Mouse (Mus musculus): ENCODE results near the gene Nceh1. TPM values are rescaled to one million over a fixed set of nuclear protein-coding genes. Genes with fewer than 3 reads are reported as not detected.
A peak's percentile ranks its signal among the peaks of the same experiment; 100 is the strongest.

Gene Nceh1
- polyA plus RNA-seq, 1 experiment from 2014 or later: 21.3 TPM

- ATAC-seq (ENCODE audit: insufficient number of reproducible peaks, insufficient read depth, low FRiP score, low read depth): no peak
- H3K27ac ChIP-seq (replicated peaks in 1 of 2; ENCODE audit: control insufficient read depth in 1 of 2, insufficient read depth in 1 of 2, low read depth in 2 of 2, low read length in 2 of 2): no peak overlapping the region
- WGBS: 69% methylated on average over 1 of the region's 1 CpGs
- no peaks in the 10 kb centered on the region for H3K9me3 ChIP-seq (ENCODE audit: control insufficient read depth, low read length)
- no peak overlapping the region for H3K4me3 ChIP-seq (ENCODE audit: control insufficient read depth in 1 of 2, insufficient read depth in 1 of 2, low read depth in 1 of 2, low read length in 2 of 2)
- H3K36me3 ChIP-seq (ENCODE audit: control insufficient read depth, insufficient read depth, low read length): no peaks in the 10 kb centered on the region
- H3K4me1 ChIP-seq (ENCODE audit: control insufficient read depth in 2 of 2, insufficient read depth in 2 of 2, low read length in 2 of 2): no peaks in the 10 kb centered on the region
- no peak overlapping the region for H3K9ac ChIP-seq (ENCODE audit: low read length)
- no peaks in the 10 kb centered on the region for H3K27me3 ChIP-seq (ENCODE audit: control insufficient read depth, insufficient read depth, low read length)
- H3K4me2 ChIP-seq (ENCODE audit: low read length): no peak overlapping the region
These were observed 12.5 kb upstream of the Nceh1 start for GRCm38 (mm10) chr3:27170257-27170656.

- no peaks in the 10 kb centered on the region for H3K9me3 ChIP-seq (ENCODE audit: control insufficient read depth, low read length)
- H3K27me3 ChIP-seq (ENCODE audit: control insufficient read depth, insufficient read depth, low read length): no peaks in the 10 kb centered on the region
- no peak overlapping the region for H3K4me2 ChIP-seq (ENCODE audit: low read length)
- no peak overlapping the region for H3K4me3 ChIP-seq (ENCODE audit: control insufficient read depth in 1 of 2, insufficient read depth in 1 of 2, low read depth in 1 of 2, low read length in 2 of 2)
- H3K36me3 ChIP-seq (ENCODE audit: control insufficient read depth, insufficient read depth, low read length): no peaks in the 10 kb centered on the region
- ATAC-seq (ENCODE audit: insufficient number of reproducible peaks, insufficient read depth, low FRiP score, low read depth): no peak
- WGBS: 85% methylated on average over 8 of the region's 8 CpGs
- H3K27ac ChIP-seq (replicated peaks in 1 of 2; ENCODE audit: control insufficient read depth in 1 of 2, insufficient read depth in 1 of 2, low read depth in 2 of 2, low read length in 2 of 2): no peak overlapping the region
- H3K4me1 ChIP-seq (ENCODE audit: control insufficient read depth in 2 of 2, insufficient read depth in 2 of 2, low read length in 2 of 2): peaks cover 0 to 7% of the 10 kb centered on the region in 2 experiments; a peak in 1 of 4 replicates
- H3K9ac ChIP-seq (ENCODE audit: low read length): no peak overlapping the region
These were observed 3.1 kb upstream of the Nceh1 start for GRCm38 (mm10) chr3:27179711-27180110.

- peak overlapping the region; percentile 35 to 56 for H3K27ac ChIP-seq (replicated peaks in 1 of 2; ENCODE audit: control insufficient read depth in 1 of 2, insufficient read depth in 1 of 2, low read depth in 2 of 2, low read length in 2 of 2)
- no peak for ATAC-seq (ENCODE audit: insufficient number of reproducible peaks, insufficient read depth, low FRiP score, low read depth)
- WGBS: 5% methylated on average over 19 of the region's 19 CpGs
- peaks cover 5% of the 10 kb centered on the region; the same call in 1 of the 2 replicates for H3K36me3 ChIP-seq (ENCODE audit: control insufficient read depth, insufficient read depth, low read length)
- peak overlapping the region; percentile 80 for H3K9ac ChIP-seq (ENCODE audit: low read length)
- no peaks in the 10 kb centered on the region for H3K27me3 ChIP-seq (ENCODE audit: control insufficient read depth, insufficient read depth, low read length)
- H3K9me3 ChIP-seq (ENCODE audit: control insufficient read depth, low read length): no peaks in the 10 kb centered on the region
- peak overlapping the region; percentile 69 to 81 for H3K4me3 ChIP-seq (ENCODE audit: control insufficient read depth in 1 of 2, insufficient read depth in 1 of 2, low read depth in 1 of 2, low read length in 2 of 2)
- peaks cover 0 to 7% of the 10 kb centered on the region in 2 experiments; a peak in 1 of 4 replicates for H3K4me1 ChIP-seq (ENCODE audit: control insufficient read depth in 2 of 2, insufficient read depth in 2 of 2, low read length in 2 of 2)
- H3K4me2 ChIP-seq (ENCODE audit: low read length): peak overlapping the region; percentile 73
These were observed 923 bp downstream of the Nceh1 start for GRCm38 (mm10) chr3:27183601-27184175.

GRCm38 (mm10) chr3:27188386-27188785 is 5.6 kb downstream of the Nceh1 start:
- Histone ChIP-seq H3K9ac (ENCODE audit: low read length) (no peak overlapping the region), H3K4me1 (ENCODE audit: control insufficient read depth in 2 of 2, insufficient read depth in 2 of 2, low read length in 2 of 2) (peaks cover 23 to 48% of the 10 kb centered on the region in 2 experiments), H3K4me2 (ENCODE audit: low read length) (no peak overlapping the region), H3K9me3 (ENCODE audit: control insufficient read depth, low read length) (no peaks in the 10 kb centered on the region), H3K4me3 (ENCODE audit: control insufficient read depth in 1 of 2, insufficient read depth in 1 of 2, low read depth in 1 of 2, low read length in 2 of 2) (no peak overlapping the region), H3K27ac (replicated peaks in 1 of 2; ENCODE audit: control insufficient read depth in 1 of 2, insufficient read depth in 1 of 2, low read depth in 2 of 2, low read length in 2 of 2) (no peak overlapping the region), H3K36me3 (ENCODE audit: control insufficient read depth, insufficient read depth, low read length) (peaks cover 5% of the 10 kb centered on the region; the same call in 1 of the 2 replicates), H3K27me3 (ENCODE audit: control insufficient read depth, insufficient read depth, low read length) (no peaks in the 10 kb centered on the region)
- WGBS: 70% methylated on average over 1 of the region's 1 CpGs
- no peak for ATAC-seq (ENCODE audit: insufficient number of reproducible peaks, insufficient read depth, low FRiP score, low read depth)

- H3K4me2 ChIP-seq (ENCODE audit: low read length): peak overlapping the region; percentile 21; the same call in 1 of the 2 replicates
- peaks cover 31 to 52% of the 10 kb centered on the region in 2 experiments for H3K4me1 ChIP-seq (ENCODE audit: control insufficient read depth in 2 of 2, insufficient read depth in 2 of 2, low read length in 2 of 2)
- H3K9me3 ChIP-seq (ENCODE audit: control insufficient read depth, low read length): no peaks in the 10 kb centered on the region
- H3K4me3 ChIP-seq (ENCODE audit: control insufficient read depth in 1 of 2, insufficient read depth in 1 of 2, low read depth in 1 of 2, low read length in 2 of 2): no peak overlapping the region
- peaks cover 5% of the 10 kb centered on the region; the same call in 1 of the 2 replicates for H3K36me3 ChIP-seq (ENCODE audit: control insufficient read depth, insufficient read depth, low read length)
- no peak overlapping the region for H3K27ac ChIP-seq (replicated peaks in 1 of 2; ENCODE audit: control insufficient read depth in 1 of 2, insufficient read depth in 1 of 2, low read depth in 2 of 2, low read length in 2 of 2)
- no peak overlapping the region for H3K9ac ChIP-seq (ENCODE audit: low read length)
- H3K27me3 ChIP-seq (ENCODE audit: control insufficient read depth, insufficient read depth, low read length): no peaks in the 10 kb centered on the region
- 45% methylated on average over 14 of the region's 14 CpGs for WGBS
- no peak for ATAC-seq (ENCODE audit: insufficient number of reproducible peaks, insufficient read depth, low FRiP score, low read depth)
These were observed 6.8 kb downstream of the Nceh1 start for GRCm38 (mm10) chr3:27189320-27190261.

GRCm38 (mm10) chr3:27190865-27191264 is 8.1 kb downstream of the Nceh1 start:
- no peak overlapping the region for H3K9ac ChIP-seq (ENCODE audit: low read length)
- H3K27me3 ChIP-seq (ENCODE audit: control insufficient read depth, insufficient read depth, low read length): no peaks in the 10 kb centered on the region
- no peak overlapping the region for H3K4me2 ChIP-seq (ENCODE audit: low read length)
- H3K4me3 ChIP-seq (ENCODE audit: control insufficient read depth in 1 of 2, insufficient read depth in 1 of 2, low read depth in 1 of 2, low read length in 2 of 2): no peak overlapping the region
- H3K9me3 ChIP-seq (ENCODE audit: control insufficient read depth, low read length): no peaks in the 10 kb centered on the region
- H3K4me1 ChIP-seq (ENCODE audit: control insufficient read depth in 2 of 2, insufficient read depth in 2 of 2, low read length in 2 of 2): peaks cover 31 to 52% of the 10 kb centered on the region in 2 experiments
- no peaks in the 10 kb centered on the region for H3K36me3 ChIP-seq (ENCODE audit: control insufficient read depth, insufficient read depth, low read length)
- no peak for ATAC-seq (ENCODE audit: insufficient number of reproducible peaks, insufficient read depth, low FRiP score, low read depth)
- peak overlapping the region in 1 of 2 experiments; percentile 79; a peak in 1 of 4 replicates for H3K27ac ChIP-seq (replicated peaks in 1 of 2; ENCODE audit: control insufficient read depth in 1 of 2, insufficient read depth in 1 of 2, low read depth in 2 of 2, low read length in 2 of 2)
- WGBS: 85% methylated on average over 4 of the region's 4 CpGs

- Histone ChIP-seq H3K4me1 (ENCODE audit: control insufficient read depth in 2 of 2, insufficient read depth in 2 of 2, low read length in 2 of 2) (peaks cover 31 to 52% of the 10 kb centered on the region in 2 experiments), H3K36me3 (ENCODE audit: control insufficient read depth, insufficient read depth, low read length) (no peaks in the 10 kb centered on the region), H3K9me3 (ENCODE audit: control insufficient read depth, low read length) (no peaks in the 10 kb centered on the region), H3K9ac (ENCODE audit: low read length) (no peak overlapping the region), H3K4me3 (ENCODE audit: control insufficient read depth in 1 of 2, insufficient read depth in 1 of 2, low read depth in 1 of 2, low read length in 2 of 2) (no peak overlapping the region), H3K27me3 (ENCODE audit: control insufficient read depth, insufficient read depth, low read length) (no peaks in the 10 kb centered on the region), H3K27ac (replicated peaks in 1 of 2; ENCODE audit: control insufficient read depth in 1 of 2, insufficient read depth in 1 of 2, low read depth in 2 of 2, low read length in 2 of 2) (peak overlapping the region; percentile 75 to 79), H3K4me2 (ENCODE audit: low read length) (no peak overlapping the region)
- WGBS: 45% methylated on average over 6 of the region's 6 CpGs
- no peak for ATAC-seq (ENCODE audit: insufficient number of reproducible peaks, insufficient read depth, low FRiP score, low read depth)
These were observed 9.1 kb downstream of the Nceh1 start for GRCm38 (mm10) chr3:27191856-27192255.

Measured in heart, embryonic 14.5 days (tissue).